Mouse (Mus musculus) limb, embryonic 13.5 days (tissue): Measurements from ENCODE around the gene Hba-x. TPM values are rescaled to one million over a fixed set of nuclear protein-coding genes. Genes with fewer than 3 reads are reported as not detected.
"Not testable (repeated sequence)": the region's sequence is repeated elsewhere in the genome, so short reads cannot be mapped to it uniquely, and the experiment has no call there.

Experiments used
- ATAC-seq: fragments of 200-750 bp; cut with Nextera tagmentation; 2 replicates; pipeline ENCODE4 v1.8.0; 2017; ENCODE audit warnings: low read depth, moderate number of reproducible peaks, moderate TSS enrichment; ENCODE audit not compliant: low FRiP score
- H3K27ac ChIP-seq: fragments of 300-500 bp; sonication (generic); 2 replicates; pipeline ENCODE4 v1.5.1; 2015; ENCODE audit warnings: inconsistent platforms, mild to moderate bottlenecking, moderate library complexity
- H3K27me3 ChIP-seq: fragments of 300-500 bp; sonication (generic); 2 replicates; pipeline ENCODE4 v1.6.1; 2015; ENCODE audit warnings: mild to moderate bottlenecking, inconsistent platforms
- H3K36me3 ChIP-seq: fragments of 300-500 bp; sonication (generic); 2 replicates; pipeline ENCODE4 v1.6.1; 2015; ENCODE audit warnings: inconsistent platforms, mild to moderate bottlenecking, moderate library complexity
- H3K4me1 ChIP-seq: fragments of 300-500 bp; sonication (generic); 2 replicates; pipeline ENCODE4 v1.6.1; 2015; ENCODE audit warnings: inconsistent platforms
- H3K4me2 ChIP-seq: fragments of 300-500 bp; sonication (generic); replicated peaks from 2 replicates; pipeline ENCODE4 v1.6.1; 2015; ENCODE audit warnings: inconsistent platforms, mild to moderate bottlenecking, moderate library complexity
- H3K4me3 ChIP-seq: fragments of 300-500 bp; sonication (generic); 2 replicates; pipeline ENCODE4 v1.5.1; 2015; ENCODE audit warnings: moderate library complexity, mild to moderate bottlenecking, inconsistent platforms
- H3K9ac ChIP-seq: fragments of 300-500 bp; sonication (generic); 2 replicates; pipeline ENCODE4 v1.6.1; 2015; ENCODE audit warnings: mild to moderate bottlenecking, inconsistent platforms
- H3K9me3 ChIP-seq: fragments of 300-500 bp; sonication (generic); 2 replicates; pipeline ENCODE4 v1.6.1; 2016; ENCODE audit warnings: inconsistent platforms
- WGBS: fragments of 180-500 bp; shearing (Covaris S2); methylation state at CpG from one replicate; pipeline ENCODE4 v1.1.7; 2015; 5-methylcytosine and 5-hydroxymethylcytosine counted together
- polyA plus RNA-seq: library from polyadenylated mRNA; unstranded; fragments of >200 nt; fragmentation: Nextera tagmentation; extraction: Ambion mirVana; gene quantifications from 2 replicates; pipeline ENCODE4 v1.2.1, GENCODE M21; 2015

The Hba-x gene
- polyA plus RNA-seq, 1 experiment from 2014 or later, result 595 TPM

DNA sequence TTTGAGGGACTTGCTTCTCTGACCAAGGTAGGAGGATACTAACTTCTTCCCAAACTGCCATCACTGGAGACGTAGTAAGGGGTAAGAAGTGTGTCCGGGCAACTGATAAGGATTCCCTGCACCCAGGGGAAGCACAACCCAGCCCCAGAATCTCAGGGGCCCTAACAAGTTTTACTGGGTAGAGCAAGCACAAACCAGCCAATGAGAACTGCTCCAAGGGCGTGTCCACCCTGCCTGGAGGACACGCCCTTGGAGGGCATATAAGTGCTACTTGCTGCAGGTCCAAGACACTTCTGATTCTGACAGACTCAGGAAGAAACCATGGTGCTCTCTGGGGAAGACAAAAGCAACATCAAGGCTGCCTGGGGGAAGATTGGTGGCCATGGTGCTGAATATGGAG, 20.0 kb downstream of the Hba-x start, which contains the start of gene Hba-a2:
Gene Hba-a2 (plus strand): TSS at position 287 of the 400 bp plus-strand sequence.
- not testable (repeated sequence) for H3K36me3 ChIP-seq, H3K9ac ChIP-seq, H3K9me3 ChIP-seq, H3K4me1 ChIP-seq, H3K27ac ChIP-seq, H3K4me2 ChIP-seq, H3K4me3 ChIP-seq
- peak; percentile 33; the same call in 1 of the 2 replicates for ATAC-seq
- peaks cover 11% of the 10 kb centered on the region for H3K27me3 ChIP-seq
- WGBS, result no CpG with 5 or more reads among the region's 4 CpGs

DNA sequence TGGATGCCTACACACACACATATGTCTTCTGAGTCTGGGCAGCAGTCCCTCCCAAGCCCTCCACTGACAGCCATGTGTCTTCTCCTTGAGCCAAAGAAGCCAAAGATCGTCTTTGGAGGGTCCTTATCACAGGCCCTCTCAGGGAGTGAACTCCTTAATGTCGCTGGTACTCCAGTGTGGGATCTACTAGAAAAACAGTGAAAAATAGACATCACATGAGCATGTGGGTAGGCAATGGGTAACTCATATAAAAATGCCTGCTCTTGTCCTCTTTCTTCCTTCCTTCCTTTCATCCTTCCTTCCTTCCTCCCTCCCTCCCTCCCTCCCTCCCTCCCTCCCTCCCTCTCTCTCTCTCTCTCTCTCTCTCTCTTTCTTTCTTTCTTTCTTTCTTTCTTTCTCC, 21.2 kb downstream of the Hba-x start:
- 31% methylated on average over 2 of the region's 2 CpGs for WGBS
- H3K36me3 ChIP-seq, ATAC-seq, H3K9me3 ChIP-seq, H3K27ac ChIP-seq, H3K4me2 ChIP-seq, H3K9ac ChIP-seq, H3K4me3 ChIP-seq, H3K4me1 ChIP-seq: not testable (repeated sequence)
- H3K27me3 ChIP-seq, result peaks cover 15% of the 10 kb centered on the region

GRCm38 (mm10) chr11:32297866-32298531, 21.8 kb downstream of the Hba-x start:
- ATAC-seq, result no peak
- Histone ChIP-seq H3K36me3 (no peaks in the 10 kb centered on the region), H3K9ac (no peak overlapping the region), H3K4me1 (no peaks in the 10 kb centered on the region), H3K4me2 (no peak overlapping the region), H3K27ac (no peak overlapping the region), H3K4me3 (no peak overlapping the region), H3K27me3 (peaks cover 15% of the 10 kb centered on the region), H3K9me3 (no peaks in the 10 kb centered on the region)
- WGBS, result 94% methylated on average over 1 of the region's 1 CpGs

GRCm38 (mm10) chr11:32298532-32298918, 22.3 kb downstream of the Hba-x start:
- Histone ChIP-seq H3K27me3 (peaks cover 15% of the 10 kb centered on the region), H3K36me3 (no peaks in the 10 kb centered on the region), H3K9ac (no peak overlapping the region), H3K9me3 (no peaks in the 10 kb centered on the region), H3K4me2 (no peak overlapping the region), H3K27ac (no peak overlapping the region), H3K4me1 (no peaks in the 10 kb centered on the region), H3K4me3 (no peak overlapping the region)
- ATAC-seq, result no peak
- 95% methylated on average over 2 of the region's 2 CpGs for WGBS

DNA sequence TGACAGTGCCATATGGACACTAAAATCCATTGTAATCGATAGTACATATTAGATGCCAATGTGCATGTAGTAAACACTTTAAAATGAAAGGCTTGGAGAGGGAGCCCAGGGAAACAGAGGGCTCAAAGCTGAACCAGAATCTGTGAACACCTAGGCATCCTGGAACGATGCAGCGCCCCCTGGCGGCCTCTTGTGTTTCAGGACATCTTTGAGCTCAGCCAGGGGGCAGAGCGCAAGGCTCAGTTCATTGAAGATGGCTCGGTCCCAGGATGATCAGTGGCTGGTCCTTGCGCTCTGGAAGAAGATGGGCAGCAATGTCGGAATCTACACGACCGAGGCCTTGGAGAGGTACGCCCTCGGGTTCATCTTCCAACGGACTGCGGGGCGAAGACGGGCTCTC, 23.7 kb downstream of the Hba-x start, which contains the start of gene Hbq1a:
Gene Hbq1a (plus strand): TSS at position 205 of the 400 bp plus-strand sequence.
- not testable (repeated sequence) for H3K9ac ChIP-seq, H3K9me3 ChIP-seq, H3K4me1 ChIP-seq, H3K36me3 ChIP-seq, H3K27ac ChIP-seq
- Histone ChIP-seq H3K4me3 (peak within 1 kb of the TSS; percentile 31), H3K27me3 (peaks cover 15% of the 10 kb centered on the region), H3K4me2 (peak within 1 kb of the TSS; percentile 58)
- ATAC-seq, result peak; percentile 63; the same call in 1 of the 2 replicates
- WGBS, result 9% methylated on average over 16 of the region's 16 CpGs

DNA sequence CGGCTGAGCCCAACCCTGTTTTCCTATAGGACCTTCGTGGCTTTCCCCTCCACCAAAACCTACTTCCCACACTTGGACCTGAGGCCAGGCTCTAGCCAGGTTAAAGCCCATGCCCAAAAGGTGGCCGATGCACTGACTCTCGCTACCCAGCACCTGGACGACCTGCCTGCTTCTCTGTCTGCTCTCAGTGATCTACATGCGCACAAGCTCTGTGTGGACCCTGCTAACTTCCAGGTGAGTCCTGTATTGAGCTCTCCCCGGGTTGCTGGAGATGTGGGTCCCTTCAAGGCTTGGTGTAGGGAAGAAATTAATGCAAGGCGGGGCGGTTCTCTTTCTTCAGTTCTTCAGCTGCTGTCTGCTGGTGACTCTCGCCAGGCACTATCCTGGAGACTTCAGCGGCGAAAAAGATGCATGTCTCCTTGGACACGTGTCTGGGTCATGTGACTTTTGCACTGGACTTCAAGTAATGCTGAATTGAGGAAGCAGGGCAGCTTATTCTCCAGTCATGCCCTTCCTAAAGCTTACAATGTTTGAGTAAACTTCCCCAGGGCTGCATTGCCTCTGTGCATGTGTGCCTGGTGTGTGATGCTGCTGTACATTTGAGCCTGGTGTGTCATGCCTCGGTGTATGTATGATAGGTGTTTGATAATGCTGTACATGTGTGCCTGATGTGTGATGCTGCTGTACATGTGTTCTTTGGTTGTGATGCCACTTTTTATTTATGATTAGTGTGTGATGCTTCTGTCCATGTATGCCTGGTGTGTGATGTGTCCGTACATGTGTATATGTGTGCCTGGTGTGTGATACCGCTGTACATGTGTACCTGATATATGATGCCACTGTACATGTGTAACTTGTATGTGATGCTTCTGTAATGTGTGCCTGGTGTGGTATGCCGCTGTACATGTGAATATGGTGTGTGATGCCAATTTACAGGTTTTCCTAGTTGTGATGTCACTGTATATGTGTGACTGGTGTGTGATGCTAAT, 24.4 kb downstream of the Hba-x start:
- peak; percentile 18; the same call in 1 of the 2 replicates for ATAC-seq
- WGBS, result 42% methylated on average over 16 of the region's 17 CpGs
- peak overlapping the region; percentile 58 for H3K4me2 ChIP-seq
- peaks cover 17% of the 10 kb centered on the region for H3K27me3 ChIP-seq
- H3K36me3 ChIP-seq, result no peaks in the 10 kb centered on the region
- H3K9me3 ChIP-seq, result no peaks in the 10 kb centered on the region
- H3K9ac ChIP-seq, result no peak overlapping the region; the same call in 1 of the 2 replicates
- peak overlapping the region; percentile 31 for H3K4me3 ChIP-seq
- H3K4me1 ChIP-seq, result no peaks in the 10 kb centered on the region
- no peak overlapping the region for H3K27ac ChIP-seq

- ATAC-seq, result no peak
- Histone ChIP-seq H3K4me3 (no peak overlapping the region), H3K27me3 (peaks cover 17% of the 10 kb centered on the region), H3K9ac (no peak overlapping the region), H3K9me3 (no peaks in the 10 kb centered on the region), H3K4me1 (no peaks in the 10 kb centered on the region), H3K27ac (no peak overlapping the region), H3K36me3 (no peaks in the 10 kb centered on the region), H3K4me2 (no peak overlapping the region)
- WGBS, result 55% methylated on average over 1 of the region's 1 CpGs
Measured at GRCm38 (mm10) chr11:32301506-32301905, 25.3 kb downstream of the Hba-x start.

GRCm38 (mm10) chr11:32302824-32303419, 26.7 kb downstream of the Hba-x start:
- Histone ChIP-seq H3K27me3 (peaks cover 17% of the 10 kb centered on the region), H3K4me2 (no peak overlapping the region), H3K4me3 (no peak overlapping the region), H3K27ac (no peak overlapping the region), H3K4me1 (no peaks in the 10 kb centered on the region), H3K36me3 (no peaks in the 10 kb centered on the region), H3K9ac (no peak overlapping the region), H3K9me3 (no peaks in the 10 kb centered on the region)
- no peak for ATAC-seq
- WGBS, result 48% methylated on average over 2 of the region's 2 CpGs

- no peak for ATAC-seq
- Histone ChIP-seq H3K9me3 (no peaks in the 10 kb centered on the region), H3K36me3 (no peaks in the 10 kb centered on the region), H3K9ac (no peak overlapping the region), H3K4me3 (no peak overlapping the region), H3K27me3 (peaks cover 14% of the 10 kb centered on the region), H3K4me2 (no peak overlapping the region), H3K27ac (no peak overlapping the region), H3K4me1 (no peaks in the 10 kb centered on the region)
- 84% methylated on average over 1 of the region's 1 CpGs for WGBS
Measured at GRCm38 (mm10) chr11:32303455-32303854, 27.3 kb downstream of the Hba-x start.

- Histone ChIP-seq H3K9me3 (no peaks in the 10 kb centered on the region), H3K27me3 (0 out of 2 replicates have a peak, but pooled peaks cover 2% of the 10 kb centered on the region), H3K9ac (no peak overlapping the region), H3K4me1 (no peaks in the 10 kb centered on the region), H3K4me3 (no peak overlapping the region), H3K4me2 (no peak overlapping the region), H3K27ac (no peak overlapping the region), H3K36me3 (no peaks in the 10 kb centered on the region)
- no peak for ATAC-seq
- 89% methylated on average over 1 of the region's 1 CpGs for WGBS
Measured at GRCm38 (mm10) chr11:32307006-32307405, 30.8 kb downstream of the Hba-x start.

- Histone ChIP-seq H3K36me3 (no peaks in the 10 kb centered on the region), H3K9me3 (no peaks in the 10 kb centered on the region), H3K27ac (no peak overlapping the region), H3K9ac (no peak overlapping the region), H3K27me3 (0 out of 2 replicates have a peak, but pooled peaks cover 2% of the 10 kb centered on the region), H3K4me3 (no peak overlapping the region), H3K4me2 (no peak overlapping the region), H3K4me1 (no peaks in the 10 kb centered on the region)
- no peak for ATAC-seq
- 58% methylated on average over 4 of the region's 4 CpGs for WGBS
Measured at GRCm38 (mm10) chr11:32309446-32309845, 33.2 kb downstream of the Hba-x start.

GRCm38 (mm10) chr11:32309928-32310327, 33.7 kb downstream of the Hba-x start:
- no peak for ATAC-seq
- H3K9ac ChIP-seq, result no peak overlapping the region
- WGBS, result 66% methylated on average over 3 of the region's 3 CpGs

More at GRCm38 (mm10) chr11:32309928-32310327, 33.7 kb downstream of the Hba-x start:
- H3K9me3 ChIP-seq, result no peaks in the 10 kb centered on the region
- H3K27ac ChIP-seq, result no peak overlapping the region
- H3K36me3 ChIP-seq, result no peaks in the 10 kb centered on the region
- H3K27me3 ChIP-seq, result 0 out of 2 replicates have a peak, but pooled peaks cover 2% of the 10 kb centered on the region
- H3K4me3 ChIP-seq, result no peak overlapping the region
- H3K4me2 ChIP-seq, result no peak overlapping the region
- H3K4me1 ChIP-seq, result no peaks in the 10 kb centered on the region
